Mouse (Mus musculus) embryonic facial prominence, embryonic 14.5 days (tissue): ENCODE measurements around the gene Rgl1. TPM values are rescaled to one million over a fixed set of nuclear protein-coding genes. Genes with fewer than 3 reads are reported as not detected.

Source experiments
- ATAC-seq: fragments of 200-750 bp; cut with Nextera tagmentation; 2 replicates; pipeline ENCODE4 v1.8.0; 2017; ENCODE audit warnings: low read depth, moderate number of reproducible peaks, moderate TSS enrichment
- DNase-seq: peaks from one replicate; pipeline ENCODE4 v3.0.0-alpha.2; 2015; ENCODE audit warnings: low spot score
- H3K27ac ChIP-seq: fragments of 300-500 bp; sonication (generic); replicated peaks from 2 replicates; pipeline ENCODE4 v1.5.1; 2014; ENCODE audit warnings: low read depth, mild to moderate bottlenecking, low read length, moderate library complexity
- H3K27me3 ChIP-seq: fragments of 300-500 bp; sonication (generic); replicated peaks from 2 replicates; pipeline ENCODE4 v1.6.1; 2014; ENCODE audit warnings: low read length; ENCODE audit not compliant: control insufficient read depth, insufficient read depth
- H3K36me3 ChIP-seq: fragments of 300-500 bp; sonication (generic); 2 replicates; pipeline ENCODE4 v1.6.1; 2014; ENCODE audit warnings: low read length, mixed read lengths; ENCODE audit not compliant: control insufficient read depth, insufficient read depth
- H3K4me1 ChIP-seq: fragments of 300-500 bp; sonication (generic); 2 replicates; pipeline ENCODE4 v1.6.1; 2014; ENCODE audit warnings: antibody characterized with exemption, low read length; ENCODE audit not compliant: control insufficient read depth, insufficient read depth
- H3K4me2 ChIP-seq: fragments of 300-500 bp; sonication (generic); 2 replicates; pipeline ENCODE4 v1.6.1; 2014; ENCODE audit warnings: low read depth, mild to moderate bottlenecking, low read length, moderate library complexity, mixed read lengths
- H3K4me3 ChIP-seq: fragments of 300-500 bp; sonication (generic); 2 replicates; pipeline ENCODE4 v1.5.1; 2014; ENCODE audit warnings: low read depth, mild to moderate bottlenecking, low read length
- H3K9ac ChIP-seq: fragments of 300-500 bp; sonication (generic); 2 replicates; pipeline ENCODE4 v1.6.1; 2014; ENCODE audit warnings: low read depth, mild to moderate bottlenecking, low read length, moderate library complexity, mixed read lengths
- H3K9me3 ChIP-seq: fragments of 300-500 bp; sonication (generic); 2 replicates; pipeline ENCODE4 v1.6.1; 2016; ENCODE audit warnings: low read length; ENCODE audit not compliant: control insufficient read depth
- WGBS: fragments of 180-500 bp; shearing (Covaris S2); extraction: QIAGEN DNeasy Blood & Tissue Kit; methylation state at CpG from one replicate; pipeline ENCODE4 v1.1.7; 2014; 5-methylcytosine and 5-hydroxymethylcytosine counted together
- polyA plus RNA-seq: library from polyadenylated mRNA; unstranded; fragments of >200 nt; fragmentation: Nextera tagmentation; extraction: Ambion mirVana; gene quantifications from 2 replicates; pipeline ENCODE4 v1.2.1, GENCODE M21; 2014

Gene Rgl1
- polyA plus RNA-seq, 1 experiment from 2014 or later, result 43.7 TPM

DNA sequence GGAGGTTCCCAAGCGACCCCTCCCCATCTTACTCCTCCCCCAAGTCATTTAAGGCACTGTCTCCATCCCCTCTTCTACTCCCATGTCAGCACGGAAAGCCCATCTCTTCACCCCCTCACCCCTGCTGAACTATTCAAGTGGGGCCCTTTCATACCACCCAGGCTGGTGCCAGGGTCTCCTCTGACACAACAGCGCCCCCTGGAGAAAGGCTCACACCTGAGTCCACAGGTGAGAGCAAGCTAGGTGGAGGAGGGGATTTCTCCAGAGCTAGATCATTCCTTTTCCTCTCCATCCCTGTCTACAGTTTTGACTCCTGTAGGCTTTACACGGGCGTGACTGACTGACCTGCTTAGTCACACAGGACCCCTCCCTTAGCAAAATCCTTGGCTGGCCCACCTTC, 87.7 kb downstream of the Rgl1 start:
- H3K27ac ChIP-seq, result no peak overlapping the region
- no peak for ATAC-seq

DNA sequence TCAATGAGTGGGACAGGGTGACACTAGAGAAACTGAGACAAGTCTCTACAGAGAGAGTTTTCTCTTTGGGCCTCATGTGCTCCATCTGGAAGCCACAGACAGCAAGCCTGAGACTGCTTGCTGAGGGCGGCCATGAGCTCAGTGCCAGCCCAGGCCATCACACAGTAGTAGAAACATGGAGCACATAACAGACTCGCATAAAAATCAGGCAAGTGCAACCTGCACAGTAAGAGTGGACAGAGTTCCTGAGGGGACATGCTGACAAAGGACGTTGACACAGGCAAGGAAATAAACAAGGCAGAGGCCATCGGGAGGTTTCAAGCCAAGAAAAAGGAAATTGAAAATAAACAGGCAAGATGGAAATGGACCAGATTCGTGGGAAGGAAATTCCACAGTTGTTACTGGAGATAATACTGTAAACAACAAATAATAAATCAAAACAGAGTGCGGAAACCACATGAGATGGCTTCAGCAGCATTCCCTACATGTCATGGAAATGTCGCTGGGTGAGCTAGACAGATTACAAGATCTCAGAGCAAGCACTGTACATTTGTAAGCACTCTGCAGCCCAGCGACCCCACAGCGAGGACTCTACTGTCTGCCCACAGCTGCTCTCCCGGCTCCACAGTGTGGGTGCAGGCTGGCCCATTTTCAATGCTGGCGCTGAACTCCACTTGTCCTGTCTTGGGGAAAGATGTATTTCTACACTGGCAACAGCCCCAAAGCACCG, 88.5 kb downstream of the Rgl1 start:
- Histone ChIP-seq H3K9me3 (no peaks in the 10 kb centered on the region), H3K27ac (no peak overlapping the region), H3K4me3 (no peak overlapping the region), H3K4me2 (no peak overlapping the region), H3K36me3 (no peaks in the 10 kb centered on the region), H3K9ac (no peak overlapping the region), H3K27me3 (no peaks in the 10 kb centered on the region), H3K4me1 (peaks cover 6% of the 10 kb centered on the region; the same call in 1 of the 2 replicates)
- DNase-seq (peak; percentile 45), ATAC-seq (no peak)
- 68% methylated on average over 12 of the region's 12 CpGs for WGBS

More for the DNA sequence above, 87.7 kb downstream of the Rgl1 start:
- Histone ChIP-seq H3K27me3 (no peaks in the 10 kb centered on the region), H3K36me3 (no peaks in the 10 kb centered on the region), H3K4me2 (no peak overlapping the region), H3K9ac (no peak overlapping the region), H3K4me1 (peaks cover 6% of the 10 kb centered on the region; the same call in 1 of the 2 replicates), H3K4me3 (no peak overlapping the region), H3K9me3 (no peaks in the 10 kb centered on the region)
- DNase-seq, result no peak
- WGBS, result 48% methylated on average over 5 of the region's 5 CpGs

DNA sequence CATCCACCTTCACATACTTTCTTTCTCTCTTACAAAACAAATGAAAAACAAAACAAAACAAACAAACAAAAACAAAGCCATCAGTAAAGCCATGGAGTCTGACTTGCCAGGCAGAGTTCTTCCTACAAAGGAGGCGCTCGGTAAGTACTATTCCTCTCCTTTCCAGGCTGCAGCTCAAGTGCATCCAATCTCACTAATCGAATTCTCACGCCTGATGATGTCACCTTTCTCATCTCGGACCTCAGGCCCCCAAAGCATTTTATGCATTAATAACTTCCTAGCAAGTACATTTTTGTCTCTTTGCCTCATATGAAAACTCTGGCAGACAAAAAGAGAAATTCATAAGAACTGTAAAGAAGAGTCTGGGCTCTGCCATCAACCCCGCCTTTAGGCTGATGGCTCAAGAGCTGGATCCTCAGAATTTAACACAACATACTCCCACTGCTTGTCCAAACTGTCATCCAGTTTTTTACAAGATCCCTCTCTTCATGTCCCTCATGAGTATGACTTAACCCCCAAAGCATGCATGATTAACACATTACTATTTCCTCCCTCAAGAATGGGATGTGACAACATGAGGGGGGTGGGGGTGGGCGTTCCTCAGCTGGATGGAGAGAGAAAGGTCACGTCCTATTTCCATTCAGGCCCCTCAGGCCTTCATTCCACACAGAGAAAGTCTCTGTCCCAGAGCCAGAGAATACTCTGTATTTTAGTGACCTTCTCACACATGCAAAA, 96.5 kb downstream of the Rgl1 start:
- H3K4me2 ChIP-seq, result no peak overlapping the region
- H3K27ac ChIP-seq, result no peak overlapping the region; the same call in 1 of the 2 replicates
- 42% methylated on average over 8 of the region's 8 CpGs for WGBS
- DNase-seq (peak; percentile 77), ATAC-seq (peak; percentile 70)
- no peak overlapping the region for H3K4me3 ChIP-seq
- no peaks in the 10 kb centered on the region for H3K9me3 ChIP-seq
- no peaks in the 10 kb centered on the region for H3K36me3 ChIP-seq
- H3K9ac ChIP-seq, result no peak overlapping the region
- peaks cover 8% of the 10 kb centered on the region; the same call in 1 of the 2 replicates for H3K4me1 ChIP-seq
- H3K27me3 ChIP-seq, result no peaks in the 10 kb centered on the region

DNA sequence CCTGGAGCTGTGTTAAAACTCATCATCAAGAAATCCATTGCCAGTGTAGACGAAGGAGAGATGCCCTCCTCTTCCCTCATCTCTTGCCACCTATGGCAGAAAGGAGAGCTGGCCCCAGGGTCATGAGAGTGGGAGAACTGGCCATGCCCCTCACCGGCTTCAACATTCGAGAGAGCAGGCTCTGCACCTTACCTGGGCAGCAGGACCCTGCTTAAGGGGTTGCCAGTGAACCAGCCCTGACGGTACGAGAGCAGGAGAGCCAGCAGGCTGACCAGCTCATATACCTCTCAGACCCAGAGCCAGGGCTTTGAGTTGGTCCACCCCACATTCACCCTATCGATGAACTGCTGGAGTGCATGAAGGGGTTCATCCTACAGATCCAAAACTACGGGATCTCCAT, 105.7 kb downstream of the Rgl1 start:
- H3K4me1 ChIP-seq, result no peaks in the 10 kb centered on the region
- 90% methylated on average over 7 of the region's 7 CpGs for WGBS
- no peaks in the 10 kb centered on the region for H3K36me3 ChIP-seq
- no peaks in the 10 kb centered on the region for H3K27me3 ChIP-seq
- DNase-seq (no peak), ATAC-seq (no peak)
- no peak overlapping the region for H3K4me2 ChIP-seq
- H3K27ac ChIP-seq, result no peak overlapping the region
- H3K9me3 ChIP-seq, result no peaks in the 10 kb centered on the region
- H3K9ac ChIP-seq, result no peak overlapping the region
- no peak overlapping the region for H3K4me3 ChIP-seq

DNA sequence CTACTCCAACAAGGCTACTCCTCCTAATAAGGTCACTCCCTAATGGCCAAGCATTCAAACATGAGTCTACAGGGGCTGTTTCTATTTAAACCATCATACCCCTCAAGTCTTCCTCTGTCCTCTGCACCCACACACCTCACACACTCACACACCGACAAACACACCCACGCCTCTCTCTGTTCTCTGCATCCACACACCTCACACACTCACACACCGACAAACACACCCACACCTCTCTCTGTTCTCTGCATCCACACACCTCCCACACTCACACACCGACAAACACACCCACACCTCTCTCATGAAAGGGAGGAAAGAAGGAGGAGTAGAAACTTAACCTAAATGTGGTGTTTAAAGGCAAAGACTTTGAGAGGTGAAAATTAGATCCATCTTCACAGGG, 106.2 kb downstream of the Rgl1 start:
- H3K9me3 ChIP-seq, result no peaks in the 10 kb centered on the region
- ATAC-seq (no peak), DNase-seq (no peak)
- H3K27me3 ChIP-seq, result no peaks in the 10 kb centered on the region
- no peak overlapping the region for H3K9ac ChIP-seq
- no peaks in the 10 kb centered on the region for H3K4me1 ChIP-seq
- no peaks in the 10 kb centered on the region for H3K36me3 ChIP-seq
- no peak overlapping the region for H3K27ac ChIP-seq
- no peak overlapping the region for H3K4me3 ChIP-seq
- H3K4me2 ChIP-seq, result no peak overlapping the region
- WGBS, result 83% methylated on average over 4 of the region's 4 CpGs

DNA sequence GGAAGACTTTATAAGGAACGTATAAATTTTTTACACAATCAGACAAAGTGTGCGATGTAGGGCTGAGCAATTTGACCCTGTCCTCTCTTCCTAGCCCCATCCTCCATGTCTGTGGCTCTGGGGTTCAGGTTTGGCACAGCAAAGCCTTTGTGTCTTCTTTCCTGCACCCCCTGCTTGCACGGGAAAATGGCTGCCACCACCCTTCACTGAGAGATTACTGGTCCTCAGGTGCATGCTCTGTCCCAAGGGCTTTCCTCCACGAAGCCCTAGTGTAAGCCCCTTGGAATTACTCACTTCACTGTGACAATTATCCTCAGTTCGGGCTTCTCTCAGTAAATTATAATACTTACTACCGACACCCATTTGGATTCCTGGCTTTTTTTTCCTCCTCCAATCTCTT, 109.5 kb downstream of the Rgl1 start:
- Histone ChIP-seq H3K4me1 (no peaks in the 10 kb centered on the region), H3K9ac (no peak overlapping the region), H3K36me3 (no peaks in the 10 kb centered on the region), H3K4me3 (no peak overlapping the region), H3K27me3 (no peaks in the 10 kb centered on the region), H3K27ac (no peak overlapping the region), H3K9me3 (no peaks in the 10 kb centered on the region), H3K4me2 (no peak overlapping the region)
- ATAC-seq (peak; percentile 50; the same call in 1 of the 2 replicates), DNase-seq (no peak)
- WGBS, result 80% methylated on average over 6 of the region's 6 CpGs

DNA sequence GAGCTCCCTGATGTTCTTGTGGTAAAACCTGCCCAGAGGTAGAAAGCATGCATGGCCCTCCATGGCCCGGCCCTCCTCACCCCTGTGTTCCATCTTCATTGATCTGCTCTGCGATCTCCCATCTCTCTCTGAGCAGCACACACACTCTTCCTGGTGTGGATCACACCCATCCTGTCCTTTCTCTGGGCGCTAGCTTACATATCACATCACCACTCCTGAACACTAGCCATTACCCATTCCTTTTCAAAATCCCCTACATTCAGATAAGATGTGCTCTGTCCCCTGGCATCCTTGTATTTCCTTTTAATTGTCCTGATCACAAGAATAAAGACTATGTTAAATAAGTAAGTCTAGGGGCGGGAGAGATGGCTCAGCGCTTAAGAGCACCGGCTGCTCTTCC, 111.3 kb downstream of the Rgl1 start:
- Histone ChIP-seq H3K4me2 (no peak overlapping the region), H3K27ac (no peak overlapping the region), H3K9ac (no peak overlapping the region), H3K36me3 (no peaks in the 10 kb centered on the region), H3K4me3 (no peak overlapping the region), H3K4me1 (no peaks in the 10 kb centered on the region), H3K27me3 (no peaks in the 10 kb centered on the region), H3K9me3 (no peaks in the 10 kb centered on the region)
- 93% methylated on average over 6 of the region's 6 CpGs for WGBS
- ATAC-seq, result no peak
- no peak for DNase-seq

DNA sequence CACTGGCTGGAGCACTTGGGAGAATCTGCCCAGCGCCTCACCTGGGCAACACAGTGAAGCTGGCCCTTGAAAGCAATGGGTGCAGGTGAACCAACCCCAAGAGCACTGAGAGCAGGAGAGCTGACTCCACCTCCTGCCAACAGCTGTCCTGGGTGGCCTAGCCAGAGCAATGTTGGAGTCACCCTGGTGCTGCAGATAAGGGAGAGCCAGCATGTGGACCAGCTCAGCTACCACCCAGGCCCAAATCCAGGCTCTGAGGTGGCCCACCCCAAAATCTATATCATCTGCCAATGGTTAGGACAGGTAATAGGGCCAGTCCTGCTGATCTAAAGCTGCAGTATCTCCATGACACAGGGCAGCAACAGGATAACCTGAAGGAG, 114.7 kb downstream of the Rgl1 start:
- WGBS, result 100% methylated on average over 1 of the region's 1 CpGs
- ATAC-seq, result no peak

More for the DNA sequence above, 114.7 kb downstream of the Rgl1 start:
- DNase-seq, result no peak
- no peak overlapping the region for H3K4me3 ChIP-seq
- H3K27ac ChIP-seq, result no peak overlapping the region
- H3K4me1 ChIP-seq, result no peaks in the 10 kb centered on the region
- no peak overlapping the region for H3K4me2 ChIP-seq
- no peak overlapping the region for H3K9ac ChIP-seq
- H3K36me3 ChIP-seq, result no peaks in the 10 kb centered on the region
- no peaks in the 10 kb centered on the region for H3K27me3 ChIP-seq
- H3K9me3 ChIP-seq, result no peaks in the 10 kb centered on the region
